Mouse (Mus musculus) gastrocnemius, postnatal 14 days (tissue): ENCODE data around the gene Grk3. TPM values are rescaled to one million over a fixed set of nuclear protein-coding genes. Genes with fewer than 3 reads are reported as not detected.

Source experiments
- DNase-seq: peaks from one replicate; pipeline ENCODE4 v3.0.0; 2021; ENCODE audit warnings: mixed read lengths
- intact Hi-C: fragments of 180-260 bp; cut with DNase I; formaldehyde crosslinking; loops from one replicate; pipeline ENCODE4 v1.15.1; 2025; ENCODE audit warnings: low total_unique reads
- total RNA-seq, 2 experiments: library from RNA; stranded (reverse); gene quantifications; 2 replicates each; pipeline ENCODE4 v1.2.3; 2021

Grk3 gene
- total RNA-seq, 2 experiments from 2014 or later, result 3.7 to 4.1 TPM

DNA sequence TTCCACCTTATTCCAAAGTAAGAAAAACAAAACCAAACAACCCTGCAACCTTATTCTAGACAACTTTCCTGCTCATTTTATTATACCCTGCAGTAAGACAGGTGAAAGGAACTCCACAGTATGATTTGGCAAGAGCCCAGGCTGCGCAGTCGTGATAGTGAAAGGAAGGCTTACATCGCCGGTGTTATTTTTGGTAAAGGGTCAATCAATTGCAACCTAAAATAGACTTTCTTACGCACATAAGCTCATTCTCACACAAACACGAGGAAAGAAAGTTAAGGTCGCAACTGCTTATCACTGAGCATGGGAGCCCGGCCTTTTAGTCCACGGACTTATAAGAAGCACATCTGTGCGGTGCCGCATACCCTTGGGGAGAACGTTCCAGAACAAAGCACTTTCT lies 58.8 kb downstream of the Grk3 start:
- DNase-seq, result no peak
- intact Hi-C loops, result no loop called here

- intact Hi-C loops, result no loop called here
- DNase-seq, result no peak
Observed at GRCm38 (mm10) chr5:112956368-112956767, 59.2 kb downstream of the Grk3 start.

- intact Hi-C loops, result no loop called here
Observed at GRCm38 (mm10) chr5:112950847-112951246, 64.7 kb downstream of the Grk3 start.

DNA sequence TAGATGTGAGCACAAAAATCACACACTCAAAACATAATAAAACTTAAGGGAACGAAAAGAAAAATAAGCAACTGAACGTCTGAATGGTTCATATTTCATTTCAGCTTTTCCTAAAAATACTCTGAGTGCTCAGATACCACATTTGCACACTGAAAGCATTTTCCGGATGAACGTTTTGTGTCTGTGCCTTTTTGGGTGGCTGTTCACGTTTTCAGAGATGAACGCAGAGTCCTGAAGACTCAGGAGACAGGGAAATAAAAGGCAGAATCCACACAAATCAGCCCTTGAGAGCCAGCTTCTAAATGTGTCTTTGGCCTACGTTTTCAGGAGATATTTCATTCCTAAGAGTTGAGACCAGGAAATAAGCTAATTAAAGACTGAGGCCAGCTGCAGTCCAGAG lies 69.7 kb downstream of the Grk3 start:
- no peak for DNase-seq
- intact Hi-C loops, result no loop called here

More at GRCm38 (mm10) chr5:112950847-112951246, 64.7 kb downstream of the Grk3 start:
- no peak for DNase-seq

- intact Hi-C loops, result no loop called here
Observed at GRCm38 (mm10) chr5:112942244-112942643, 73.3 kb downstream of the Grk3 start.

GRCm38 (mm10) chr5:112941001-112941400 lies 74.6 kb downstream of the Grk3 start:
- DNase-seq, result no peak
- intact Hi-C loops, result no loop called here

More at GRCm38 (mm10) chr5:112942244-112942643, 73.3 kb downstream of the Grk3 start:
- DNase-seq, result no peak

- no peak for DNase-seq
- intact Hi-C loops, result no loop called here
Observed at GRCm38 (mm10) chr5:112936632-112937031, 79.0 kb downstream of the Grk3 start.

- no peak for DNase-seq
- intact Hi-C loops, result no loop called here
Observed at GRCm38 (mm10) chr5:112935436-112935835, 80.2 kb downstream of the Grk3 start.

- intact Hi-C loops, result no loop called here
Observed at GRCm38 (mm10) chr5:112932878-112933567, 82.6 kb downstream of the Grk3 start.

GRCm38 (mm10) chr5:112931901-112932300 lies 83.7 kb downstream of the Grk3 start:
- intact Hi-C loops, result no loop called here
- DNase-seq, result no peak

More at GRCm38 (mm10) chr5:112932878-112933567, 82.6 kb downstream of the Grk3 start:
- DNase-seq, result no peak

GRCm38 (mm10) chr5:112928201-112928881 lies 87.2 kb downstream of the Grk3 start:
- DNase-seq, result no peak
- intact Hi-C loops, result no loop called here

GRCm38 (mm10) chr5:112925422-112925821 lies 90.2 kb downstream of the Grk3 start:
- intact Hi-C loops, result no loop called here
- DNase-seq, result peak; percentile 35

- intact Hi-C loops, result no loop called here
- no peak for DNase-seq
Observed at GRCm38 (mm10) chr5:112924806-112925205, 90.8 kb downstream of the Grk3 start.

DNA sequence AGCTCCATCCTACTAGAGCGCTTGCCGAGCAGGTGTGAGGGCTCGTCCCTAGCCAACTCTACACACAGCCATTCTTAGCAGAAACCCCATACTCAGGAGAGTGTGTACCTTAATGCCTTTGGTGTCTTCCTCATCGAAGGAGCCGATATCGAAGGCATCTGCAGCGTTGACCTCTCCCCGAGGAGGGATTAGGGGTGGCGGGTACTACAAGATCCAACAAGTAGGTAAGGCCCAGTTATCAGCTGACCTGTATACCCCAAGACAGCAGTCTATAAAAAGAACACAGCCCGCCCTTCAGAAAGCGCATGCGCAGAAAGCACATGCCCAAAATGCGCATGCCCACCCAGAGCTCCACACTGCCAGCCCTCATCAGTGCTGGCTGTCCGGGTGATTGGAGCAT lies 91.8 kb downstream of the Grk3 start:
- intact Hi-C loops, result no loop called here
- no peak for DNase-seq

GRCm38 (mm10) chr5:112921914-112922313 lies 93.7 kb downstream of the Grk3 start:
- intact Hi-C loops, result no loop called here
- DNase-seq, result no peak

DNA sequence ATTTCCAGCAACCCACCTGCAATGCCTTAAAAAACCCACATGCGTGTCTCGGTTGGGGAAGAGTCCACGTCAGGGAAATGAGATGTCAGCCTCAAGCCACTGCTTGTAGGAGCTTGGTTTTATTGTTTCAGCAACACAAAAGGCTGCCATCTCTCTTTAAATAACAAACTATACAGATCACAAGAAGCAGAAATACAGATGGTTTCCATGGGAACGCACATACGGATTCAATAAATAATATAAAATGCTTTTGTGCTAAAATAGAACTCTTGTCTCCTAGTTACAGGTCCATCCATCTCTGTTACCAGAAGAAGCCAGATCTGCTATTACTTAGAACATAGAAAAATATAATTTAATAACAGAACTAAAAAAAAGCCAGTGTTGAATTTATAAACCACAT lies 105.2 kb downstream of the Grk3 start:
- intact Hi-C loops, result no loop called here
- DNase-seq, result no peak

DNA sequence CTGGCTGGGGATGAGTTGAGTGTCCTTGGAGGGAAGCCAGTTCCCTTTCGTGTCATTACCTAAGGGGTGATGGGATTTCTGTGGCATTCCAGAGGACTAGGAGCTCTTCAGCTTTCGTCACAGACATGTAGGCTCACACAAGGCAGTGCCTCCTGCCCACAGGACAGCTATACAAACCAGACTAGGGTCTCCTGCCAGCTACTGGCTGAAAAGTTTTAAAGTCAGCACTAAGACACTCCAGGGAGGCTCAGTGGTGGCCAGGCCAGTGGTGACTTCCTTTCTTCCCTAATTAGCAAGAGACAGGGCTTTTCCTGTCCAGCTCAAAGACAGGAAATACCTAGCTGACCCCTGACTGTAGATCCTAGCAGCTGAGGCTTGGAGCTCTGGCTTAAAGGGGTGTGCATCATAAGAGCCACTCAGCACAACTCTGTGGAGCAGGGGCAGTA lies 107.4 kb downstream of the Grk3 start:
- intact Hi-C loops, result no loop called here
- DNase-seq, result no peak

DNA sequence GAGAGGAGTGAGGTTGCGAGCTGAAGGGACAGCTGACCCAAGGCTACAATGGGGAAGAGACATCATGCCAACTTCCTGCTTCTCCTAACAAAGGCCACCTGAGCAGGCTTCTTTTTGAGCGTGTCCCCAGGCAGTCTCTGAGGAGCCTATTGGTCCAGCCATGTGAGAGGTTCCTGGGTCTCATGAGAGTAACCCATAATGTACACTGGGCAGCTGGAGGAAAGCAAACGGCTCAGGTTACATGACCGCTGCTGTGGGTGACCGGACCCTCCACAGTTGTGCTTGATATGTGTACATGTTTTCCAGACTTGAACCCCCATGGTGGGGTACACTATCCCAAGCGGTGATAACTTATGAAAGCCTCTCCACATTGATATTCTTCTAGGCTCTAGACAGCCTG lies 108.1 kb downstream of the Grk3 start:
- no peak for DNase-seq
- intact Hi-C loops, result no loop called here

- peak; percentile 82 for DNase-seq
- intact Hi-C loops, result no loop called here
Observed at GRCm38 (mm10) chr5:112895674-112896654, 119.6 kb downstream of the Grk3 start, which contains the start of gene Myo18b. Gene Myo18b (minus strand): TSS chr5:112896362.
